ENCODE assay signal across 7 mouse cellular contexts in genomic region chr10:121365781-121366272, GRCm38 (mm10). TPM values are rescaled to one million over a fixed set of nuclear protein-coding genes. Genes with fewer than 3 reads are reported as not detected.
A peak's percentile ranks its signal among the peaks of the same experiment; 100 is the strongest.
DNase-seq lines count a peak whose midpoint lies in the region; ATAC-seq and TF ChIP-seq lines count a peak whose summit lies in the region.

No protein-coding gene starts in this region.

- no peak overlapping the region for H3K27ac ChIP-seq in forebrain, embryonic 14.5 days (ENCODE audit: low read depth, low read length)
- H3K27ac ChIP-seq in intestine, embryonic 14.5 days (ENCODE audit: low read depth), result no peak overlapping the region
- H3K27ac ChIP-seq in lung, embryonic 14.5 days (ENCODE audit: low read depth), result no peak overlapping the region

- peak overlapping the region; percentile 85 for H3K9ac ChIP-seq in forebrain, embryonic 14.5 days (ENCODE audit: low read length)
- H3K9ac ChIP-seq in intestine, embryonic 14.5 days (ENCODE audit: low read length), result peak overlapping the region; percentile 78
- peak overlapping the region; percentile 75 for H3K9ac ChIP-seq in lung, embryonic 14.5 days

- no peaks in the 10 kb centered on the region for H3K27me3 ChIP-seq in G1E (ENCODE audit: insufficient read depth, low read length)
- H3K27me3 ChIP-seq in forebrain, embryonic 14.5 days (replicated peaks; ENCODE audit: control insufficient read depth, insufficient read depth, low read length), result no peaks in the 10 kb centered on the region
- no peaks in the 10 kb centered on the region for H3K27me3 ChIP-seq in intestine, embryonic 14.5 days (replicated peaks; ENCODE audit: control insufficient read depth, insufficient read depth, low read length)
- no peaks in the 10 kb centered on the region for H3K27me3 ChIP-seq in lung, embryonic 14.5 days (ENCODE audit: insufficient read depth, low read length)

- DNase-seq in CD4-positive helper T cell, adult 2 months (ENCODE audit: low read depth, low spot score), result peak; percentile 21
- peak; percentile 19 for DNase-seq in G1E (ENCODE audit: low spot score)
- DNase-seq in forebrain, embryonic 14.5 days (ENCODE audit: low spot score), result no peak
- no peak for DNase-seq in intestine, embryonic 14.5 days (ENCODE audit: low spot score)
- DNase-seq in lung, embryonic 14.5 days, result peak; percentile 48
- peak; percentile 18 for DNase-seq in retina, embryonic 14.5 days (ENCODE audit: low spot score)
- no peak for DNase-seq in cerebellum, adult 11-12 months

- 7% methylated on average over 8 of the region's 9 CpGs for WGBS in forebrain, embryonic 14.5 days
- 12% methylated on average over 9 of the region's 9 CpGs for WGBS in intestine, embryonic 14.5 days
- 11% methylated on average over 9 of the region's 9 CpGs for WGBS in lung, embryonic 14.5 days

- peak overlapping the region; percentile 99 for H3K4me3 ChIP-seq in G1E (ENCODE audit: low read depth, low read length)
- peak overlapping the region; percentile 96 for H3K4me3 ChIP-seq in forebrain, embryonic 14.5 days (ENCODE audit: low read depth, low read length)
- peak overlapping the region; percentile 76 for H3K4me3 ChIP-seq in intestine, embryonic 14.5 days (ENCODE audit: low read depth, low read length)
- H3K4me3 ChIP-seq in lung, embryonic 14.5 days (ENCODE audit: low read depth, low read length), result peak overlapping the region; percentile 85

- ATAC-seq in G1E (ENCODE audit: extremely low read depth, insufficient number of reproducible peaks, low FRiP score, poor library complexity, severe bottlenecking), result 0 out of 2 replicates have a peak, but pooled peaks have one; percentile 10
- ATAC-seq in forebrain, embryonic 14.5 days, result no peak
- no peak for ATAC-seq in intestine, embryonic 14.5 days (replicated peaks; ENCODE audit: low FRiP score, low TSS enrichment, low read depth)
- no peak for ATAC-seq in lung, embryonic 14.5 days (ENCODE audit: insufficient read depth)

- TF ChIP-seq CTCF in G1E (IDR thresholded peaks at IDR 0.05; ENCODE audit: low read depth, low read length), result no peak
- TF ChIP-seq CTCF in lung, embryonic 14.5 days (IDR thresholded peaks at IDR 0.05; ENCODE audit: low read depth), result no peak

- peaks cover 64% of the 10 kb centered on the region for H3K4me1 ChIP-seq in G1E (ENCODE audit: insufficient read depth, low read depth, low read length)
- peaks cover 6% of the 10 kb centered on the region; the same call in 1 of the 2 replicates for H3K4me1 ChIP-seq in forebrain, embryonic 14.5 days (ENCODE audit: control insufficient read depth, insufficient read depth, low read length)
- H3K4me1 ChIP-seq in intestine, embryonic 14.5 days (replicated peaks; ENCODE audit: control insufficient read depth, insufficient read depth, low read length), result peaks cover 11% of the 10 kb centered on the region; the same call in 1 of the 2 replicates
- H3K4me1 ChIP-seq in lung, embryonic 14.5 days (ENCODE audit: insufficient read depth), result peaks cover 9% of the 10 kb centered on the region

- peaks cover 42% of the 10 kb centered on the region for H3K36me3 ChIP-seq in G1E (replicated peaks)
- no peaks in the 10 kb centered on the region; the same call in 1 of the 2 replicates for H3K36me3 ChIP-seq in forebrain, embryonic 14.5 days (ENCODE audit: control insufficient read depth, insufficient read depth, low read length)
- peaks cover 3% of the 10 kb centered on the region; the same call in 1 of the 2 replicates for H3K36me3 ChIP-seq in intestine, embryonic 14.5 days (ENCODE audit: control insufficient read depth, insufficient read depth, low read length)
- H3K36me3 ChIP-seq in lung, embryonic 14.5 days (ENCODE audit: insufficient read depth), result 0 out of 2 replicates have a peak, but pooled peaks cover 9% of the 10 kb centered on the region

- H3K4me2 ChIP-seq in forebrain, embryonic 14.5 days (ENCODE audit: low read length), result peak overlapping the region; percentile 87
- peak overlapping the region; percentile 85 for H3K4me2 ChIP-seq in intestine, embryonic 14.5 days (ENCODE audit: low read length)
- H3K4me2 ChIP-seq in lung, embryonic 14.5 days, result peak overlapping the region; percentile 93

- H3K9me3 ChIP-seq in G1E (replicated peaks), result no peaks in the 10 kb centered on the region
- no peaks in the 10 kb centered on the region for H3K9me3 ChIP-seq in forebrain, embryonic 14.5 days (replicated peaks; ENCODE audit: control insufficient read depth, low read length)
- no peaks in the 10 kb centered on the region for H3K9me3 ChIP-seq in intestine, embryonic 14.5 days (ENCODE audit: control insufficient read depth, low read length)
- no peaks in the 10 kb centered on the region for H3K9me3 ChIP-seq in lung, embryonic 14.5 days (ENCODE audit: low read depth, low read length)

RNA-seq across cellular contexts. Expression of gene Gns, which starts 0.9 kb away (rescaled TPM):
- 134 and 161 TPM in 2 replicates for total RNA-seq in G1E (2014; fragmentation: Nextera tagmentation)
- total RNA-seq in G1E (2017), result 133 and 138 TPM in 2 replicates
- 33.4 and 52.8 TPM in 2 replicates for polyA plus RNA-seq in G1E (2012)
- 27.3 and 33.7 TPM in 2 replicates for polyA plus RNA-seq in forebrain, embryonic 14.5 days (2014; fragmentation: Nextera tagmentation; extraction: Ambion mirVana)
- polyA plus RNA-seq in intestine, embryonic 14.5 days (2014; fragmentation: Nextera tagmentation; extraction: Ambion mirVana), result 47.8 and 48.6 TPM in 2 replicates
- polyA plus RNA-seq in lung, embryonic 14.5 days (2014; fragmentation: Nextera tagmentation; extraction: Ambion mirVana), result 46.9 and 47.0 TPM in 2 replicates

RNA-seq across cellular contexts. Expression of gene Tbc1d30, which starts 14.7 kb away (rescaled TPM):
- total RNA-seq in G1E (2014; fragmentation: Nextera tagmentation) (not detected in 2 replicates), G1E (2017) (under 0.01 and 0.06 TPM in 2 replicates)
- polyA plus RNA-seq in G1E (2012), result not detected in 2 replicates
- 9.3 and 12.0 TPM in 2 replicates for polyA plus RNA-seq in forebrain, embryonic 14.5 days (2014; fragmentation: Nextera tagmentation; extraction: Ambion mirVana)
- 2.8 and 3.8 TPM in 2 replicates for polyA plus RNA-seq in intestine, embryonic 14.5 days (2014; fragmentation: Nextera tagmentation; extraction: Ambion mirVana)
- polyA plus RNA-seq in lung, embryonic 14.5 days (2014; fragmentation: Nextera tagmentation; extraction: Ambion mirVana), result 1.7 and 2.5 TPM in 2 replicates

Comparison
In these comparisons a context has a peak if more than half of its experiments do, and no peak if none do; other contexts are left out.
1. DNase-seq: peak in CD4-positive helper T cell, adult 2 months (single experiment), G1E (single experiment), lung, embryonic 14.5 days (single experiment) and retina, embryonic 14.5 days (single experiment); none in forebrain, embryonic 14.5 days (single experiment), intestine, embryonic 14.5 days (single experiment) and cerebellum, adult 11-12 months (single experiment).
2. Peak in every context shown above with its lines, with median percentiles within 50 percentile points of each other: H3K4me3 ChIP-seq, H3K4me2 ChIP-seq and H3K9ac ChIP-seq.